Mouse (Mus musculus) neural tube, embryonic 10.5 days (tissue): ENCODE results near the gene Mras.

Experiments used
- DNase-seq: peaks from one replicate; pipeline ENCODE4 v3.0.0-alpha.2; 2017; ENCODE audit warnings: low spot score; ENCODE audit errors: extremely low spot score

Mras gene

DNA sequence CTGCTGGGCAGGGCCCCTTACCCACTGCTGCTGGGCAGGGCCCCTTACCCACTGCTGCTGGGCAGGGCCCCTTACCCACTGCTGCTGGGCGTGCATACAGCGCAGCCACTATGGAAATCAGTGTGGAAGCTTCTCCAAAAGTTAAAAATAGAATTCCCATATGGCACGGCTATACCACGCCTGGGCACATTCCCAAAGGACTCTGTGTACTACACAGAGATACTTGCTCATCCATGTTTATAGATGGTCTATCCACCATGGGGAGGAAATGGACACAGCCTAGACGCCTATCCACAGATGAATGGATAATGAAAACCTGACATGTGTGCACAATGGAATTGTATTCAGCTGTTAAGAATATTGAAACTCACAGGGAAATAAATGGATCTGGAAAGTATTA is 3.8 kb upstream of the Mras start:
- DNase-seq: no peak

DNA sequence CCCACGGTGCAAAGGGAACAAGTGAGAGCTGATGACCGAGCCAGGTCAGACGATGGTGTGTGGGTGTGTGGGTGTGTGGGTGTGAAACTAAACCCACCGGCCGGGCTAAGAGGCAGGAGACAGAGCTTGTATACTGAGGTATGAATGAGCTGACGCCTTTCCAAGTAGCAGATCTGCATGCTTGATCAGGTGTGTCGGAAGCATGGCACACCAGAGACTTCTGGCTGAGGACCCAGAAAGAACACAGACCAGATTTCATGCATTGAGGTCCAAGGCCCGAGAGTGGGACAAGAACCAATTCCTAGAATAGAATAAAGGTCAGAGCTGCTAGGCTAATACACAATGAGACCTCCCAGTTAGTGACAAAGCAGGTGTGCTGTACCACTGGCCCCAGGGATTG is 1.9 kb upstream of the Mras start:
- DNase-seq: no peak

- DNase-seq: no peak
These were observed 792 bp upstream of the Mras start for GRCm38 (mm10) chr9:99437781-99438565.

- peak; percentile 76 for DNase-seq
These were observed 775 bp downstream of the Mras start for GRCm38 (mm10) chr9:99436182-99437030.

DNA sequence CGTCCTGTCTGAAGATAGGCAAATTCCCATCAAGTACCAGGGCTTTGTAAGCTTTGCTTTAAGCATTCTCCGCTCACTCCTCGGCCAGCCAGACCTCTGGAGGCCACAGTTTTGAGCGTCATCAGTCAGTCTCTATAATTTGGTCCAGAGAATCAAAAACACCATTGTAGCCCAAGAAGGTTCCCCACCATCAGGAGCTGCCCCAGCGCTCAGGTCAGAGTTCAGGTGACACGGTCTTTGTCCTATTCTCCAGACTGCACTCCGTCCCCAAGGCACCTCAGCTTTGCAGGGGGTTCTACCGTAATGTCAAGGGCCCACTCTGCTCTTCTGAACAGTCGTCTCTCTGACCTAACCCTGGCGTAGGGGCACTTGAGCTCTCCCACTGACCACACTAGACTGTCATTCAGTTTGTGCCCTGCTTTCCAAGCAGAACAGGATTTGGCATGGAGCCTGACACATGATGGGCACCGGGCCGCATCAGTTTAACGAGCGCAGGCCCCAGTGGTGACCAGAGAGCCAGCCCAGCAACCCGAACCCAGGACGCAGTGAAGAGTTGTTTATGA is 1.5 kb downstream of the Mras start:
- peak; percentile 34 for DNase-seq

DNA sequence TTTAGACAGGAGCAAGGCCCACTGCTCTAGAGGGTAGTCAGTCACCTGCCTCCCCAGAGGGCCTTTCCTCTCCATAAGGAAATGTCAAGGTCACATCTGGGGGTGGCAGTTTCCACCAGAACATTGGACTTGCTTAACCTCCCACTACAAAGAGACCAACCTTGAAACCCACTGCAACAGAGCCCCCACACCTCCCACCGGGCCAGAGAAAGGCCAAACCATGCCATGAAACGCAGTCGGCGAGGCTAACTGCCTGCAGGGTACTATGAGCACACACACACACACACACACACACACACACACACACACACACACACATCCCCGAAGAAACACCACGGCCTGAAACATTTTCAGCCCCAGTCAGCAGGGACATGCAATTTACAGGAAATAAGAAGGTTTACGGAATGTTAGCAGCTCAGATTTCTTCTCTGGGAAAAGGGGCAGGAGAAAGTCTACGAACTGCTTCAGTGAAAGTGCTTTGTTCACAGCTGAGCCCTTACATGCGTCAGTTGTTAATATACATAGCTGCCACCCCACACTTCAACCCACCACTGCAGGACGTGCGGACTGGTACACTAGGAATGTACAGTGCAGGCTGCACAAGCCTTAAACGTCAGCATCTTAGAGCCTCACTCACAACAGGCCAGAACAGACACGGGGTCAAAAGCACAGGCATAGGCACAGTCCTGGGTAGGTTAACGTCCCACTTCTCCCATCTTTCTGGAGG is 2.1 kb downstream of the Mras start:
- DNase-seq: peak; percentile 34

- no peak for DNase-seq
These were observed 4.7 kb downstream of the Mras start for GRCm38 (mm10) chr9:99432478-99432877.

- DNase-seq: no peak
These were observed 5.2 kb downstream of the Mras start for GRCm38 (mm10) chr9:99431963-99432362.

- DNase-seq: no peak
These were observed 5.8 kb downstream of the Mras start for GRCm38 (mm10) chr9:99431346-99431745.

DNA sequence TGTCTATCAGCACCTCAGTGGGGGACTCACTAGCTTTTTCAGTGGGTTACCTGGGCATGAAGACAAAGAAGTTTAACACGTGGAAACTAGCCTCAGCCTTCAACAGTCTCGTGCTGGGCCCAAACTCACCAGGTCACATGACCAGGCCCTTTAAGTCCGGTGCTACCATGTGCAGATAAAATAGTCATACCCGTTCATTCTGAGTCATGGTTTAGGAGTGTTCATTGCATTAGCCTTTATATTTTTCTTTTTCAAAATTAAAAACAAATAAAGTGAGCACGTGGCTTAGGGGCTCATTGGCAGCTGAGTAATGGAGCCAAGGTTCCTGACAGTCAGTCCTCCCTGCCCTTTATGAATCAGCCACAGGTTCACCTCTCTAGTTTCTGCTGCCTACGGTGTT is 6.4 kb downstream of the Mras start:
- DNase-seq: no peak

DNA sequence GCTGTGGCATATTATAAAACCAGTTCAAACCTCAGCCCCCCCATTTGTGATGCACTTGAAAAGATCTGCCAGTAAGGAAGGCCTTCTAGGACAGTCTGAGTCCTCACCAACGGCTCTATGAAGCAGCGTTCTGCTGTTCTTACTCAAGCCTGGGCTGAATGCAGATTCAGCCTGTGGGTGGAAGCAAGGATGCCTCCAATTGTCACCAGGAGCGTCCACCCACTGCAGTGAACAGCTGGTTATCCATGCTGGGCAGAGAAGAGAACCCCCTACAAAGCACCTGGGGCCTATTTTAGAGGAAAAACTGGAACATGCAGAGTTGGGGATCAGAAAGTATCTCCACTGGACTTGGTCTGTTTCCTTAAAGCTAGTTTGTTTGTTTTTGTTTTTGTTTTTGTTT is 7.3 kb downstream of the Mras start:
- DNase-seq: no peak

- no peak for DNase-seq
These were observed 8.4 kb downstream of the Mras start for GRCm38 (mm10) chr9:99428601-99429331.

GRCm38 (mm10) chr9:99425262-99425661 is 11.9 kb downstream of the Mras start:
- DNase-seq: no peak

DNA sequence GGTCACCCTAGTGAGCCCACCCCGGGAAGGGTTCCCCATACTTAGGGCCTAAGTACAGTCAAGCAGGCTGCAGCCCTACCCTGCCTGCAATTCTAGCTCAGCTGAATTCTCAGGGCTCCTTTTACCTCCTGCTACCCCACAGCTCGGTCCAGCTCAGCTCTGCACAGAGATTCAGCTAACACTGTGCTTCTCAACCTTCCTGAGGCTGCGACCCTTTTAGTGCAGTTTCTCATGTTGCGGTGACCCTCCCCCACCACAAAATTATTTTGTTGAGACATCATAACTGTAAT is 12.7 kb downstream of the Mras start:
- DNase-seq: no peak

DNA sequence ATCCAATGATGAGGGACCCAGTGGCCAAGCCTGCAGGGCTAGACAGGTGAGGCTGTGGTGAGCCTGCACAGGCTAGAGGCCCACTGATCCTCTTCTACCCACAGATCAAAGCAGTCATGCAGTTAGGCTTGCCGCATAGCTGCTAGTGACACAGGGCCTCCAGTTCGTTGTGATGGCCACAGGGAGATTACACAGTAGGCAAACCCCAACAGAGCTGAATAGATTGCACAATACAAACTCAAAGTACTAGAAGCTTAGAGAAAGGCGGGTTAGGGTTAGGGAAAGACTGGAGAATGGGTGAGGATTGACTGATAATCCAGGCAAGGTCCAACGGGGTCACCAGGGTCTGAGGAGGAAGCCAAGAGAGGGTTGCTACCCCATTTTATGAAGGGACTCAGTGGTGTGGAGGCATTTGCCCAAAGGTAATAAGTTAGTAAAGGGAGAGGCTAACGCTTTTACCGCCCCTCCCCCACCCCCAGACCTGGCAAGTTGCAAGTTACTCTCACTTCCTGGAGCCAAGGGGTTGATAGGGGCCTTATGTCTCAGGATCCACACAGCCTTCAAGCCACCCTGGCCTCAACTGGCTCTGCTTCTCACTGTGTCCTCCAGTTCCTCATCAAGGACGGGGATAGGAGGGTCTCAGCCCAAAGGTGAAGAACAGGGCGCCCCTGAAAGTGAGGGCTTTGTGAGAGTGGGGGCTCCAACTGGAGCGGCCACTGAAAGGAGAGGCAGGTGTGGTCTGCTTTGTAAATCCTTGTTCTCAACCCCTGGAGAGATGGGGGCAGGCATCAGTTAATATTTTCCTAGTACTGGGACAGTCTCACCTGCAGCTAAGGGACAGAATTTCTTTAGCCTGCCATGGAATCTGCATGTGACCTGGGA is 13.2 kb downstream of the Mras start:
- DNase-seq: no peak

DNA sequence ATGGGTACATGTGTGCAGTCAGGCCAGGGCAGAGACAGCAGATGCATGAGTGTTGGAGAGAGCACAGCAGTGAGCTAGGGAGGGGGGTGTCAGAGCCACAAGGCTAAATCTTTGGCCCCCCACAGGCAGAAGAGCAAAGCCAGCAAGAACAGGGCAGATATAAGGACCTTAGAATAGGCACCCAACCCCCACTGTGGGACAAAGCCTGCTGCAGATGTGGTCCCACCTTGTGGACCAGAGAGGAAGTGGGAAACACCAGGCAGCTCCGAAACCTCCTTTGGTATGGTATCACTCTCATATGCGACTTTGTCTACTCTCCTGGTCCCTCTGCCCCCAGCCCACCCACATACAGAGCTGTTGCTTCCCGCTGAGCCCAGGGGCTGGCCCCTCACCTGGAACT is 15.3 kb downstream of the Mras start:
- no peak for DNase-seq

GRCm38 (mm10) chr9:99419951-99420701 is 17.1 kb downstream of the Mras start:
- no peak for DNase-seq

DNA sequence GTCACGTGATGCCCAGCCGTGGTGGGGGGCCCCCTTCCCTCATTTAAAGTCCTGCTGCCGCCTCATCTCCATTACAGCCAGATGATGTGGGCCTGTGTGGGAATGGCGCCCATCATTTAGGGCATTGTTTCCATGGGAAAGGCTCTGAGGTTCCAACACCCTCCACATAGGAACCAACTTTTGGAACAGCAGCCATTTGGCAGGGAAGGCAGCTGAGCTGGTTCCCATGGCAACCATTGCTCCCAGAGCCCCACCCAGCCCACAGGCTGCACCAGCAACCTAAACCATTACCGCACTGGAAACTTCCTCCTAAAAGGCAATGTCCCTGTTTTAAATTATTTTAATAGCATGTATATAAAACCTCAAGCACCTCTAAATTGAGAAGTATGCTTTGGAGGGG is 18.8 kb downstream of the Mras start:
- DNase-seq: no peak

DNA sequence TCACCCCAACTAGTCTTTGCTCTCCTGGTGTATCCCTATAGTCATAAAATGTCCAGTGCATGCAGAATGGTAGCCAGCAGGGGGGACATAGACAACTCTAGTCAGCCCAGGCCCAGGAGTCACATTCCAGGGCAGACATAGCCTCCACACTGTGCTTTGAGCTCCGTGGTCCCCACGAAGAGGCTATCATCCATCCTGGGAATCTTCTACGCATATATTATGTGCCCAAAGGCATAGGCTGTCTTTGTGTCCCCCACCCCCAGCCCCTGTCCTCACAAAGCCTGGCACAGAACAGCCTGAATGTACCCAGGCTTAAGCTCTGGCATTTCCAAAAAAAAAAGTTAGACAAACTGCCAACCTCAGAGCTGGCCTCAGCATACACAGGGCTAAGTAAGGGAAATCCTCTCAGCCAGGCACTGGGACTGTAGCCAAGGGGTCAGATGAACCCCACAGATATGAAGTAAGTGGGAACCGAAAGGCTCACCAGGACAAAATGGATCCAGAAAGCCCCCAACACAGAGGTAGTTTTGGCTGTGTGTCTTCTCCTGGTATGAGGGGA is 19.8 kb downstream of the Mras start:
- DNase-seq: no peak
